Mouse (Mus musculus) layer of hippocampus, adult 9-11 months (tissue): Measurements from ENCODE around the gene Prrc2c.
A peak's percentile ranks its signal among the peaks of the same experiment; 100 is the strongest.
"Not testable (repeated sequence)": the region's sequence is repeated elsewhere in the genome, so short reads cannot be mapped to it uniquely, and the experiment has no call there.

ENCODE experiments used
- DNase-seq: peaks from one replicate; pipeline ENCODE4 v3.0.0; 2022

Prrc2c gene

DNA sequence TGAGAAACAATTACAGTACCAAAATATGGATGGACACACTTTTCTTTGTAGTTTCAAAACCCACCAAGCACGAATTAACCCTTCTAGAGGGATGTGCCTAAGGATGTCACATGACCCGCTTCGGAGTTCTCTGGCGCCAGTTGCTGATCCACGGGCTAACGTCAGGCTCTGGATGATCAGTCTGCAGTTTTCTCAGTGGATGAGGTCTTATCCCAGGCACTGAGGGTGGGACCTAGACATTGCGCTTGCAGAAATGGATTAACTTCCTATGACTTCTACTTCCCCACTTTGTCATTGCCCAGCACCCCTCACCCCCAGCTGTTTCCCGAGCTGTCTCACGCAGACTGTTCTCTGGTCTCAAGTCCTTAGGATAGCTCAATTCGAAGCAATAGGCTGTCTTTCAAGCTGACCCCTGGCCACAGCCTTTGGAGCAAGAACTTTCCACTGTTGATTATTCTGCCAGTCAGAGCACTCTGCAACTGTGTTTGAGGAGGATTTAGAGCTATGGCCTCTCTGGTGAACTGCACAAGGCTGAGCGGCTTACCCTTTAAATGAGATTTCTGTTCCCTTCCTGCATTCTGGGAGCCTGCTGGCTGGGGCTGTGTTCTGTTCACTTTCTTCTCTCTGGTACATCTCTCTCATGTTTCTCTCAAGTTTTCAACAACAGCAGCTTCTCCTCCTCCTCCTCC, 74.7 kb downstream of the Prrc2c start:
- no peak for DNase-seq

DNA sequence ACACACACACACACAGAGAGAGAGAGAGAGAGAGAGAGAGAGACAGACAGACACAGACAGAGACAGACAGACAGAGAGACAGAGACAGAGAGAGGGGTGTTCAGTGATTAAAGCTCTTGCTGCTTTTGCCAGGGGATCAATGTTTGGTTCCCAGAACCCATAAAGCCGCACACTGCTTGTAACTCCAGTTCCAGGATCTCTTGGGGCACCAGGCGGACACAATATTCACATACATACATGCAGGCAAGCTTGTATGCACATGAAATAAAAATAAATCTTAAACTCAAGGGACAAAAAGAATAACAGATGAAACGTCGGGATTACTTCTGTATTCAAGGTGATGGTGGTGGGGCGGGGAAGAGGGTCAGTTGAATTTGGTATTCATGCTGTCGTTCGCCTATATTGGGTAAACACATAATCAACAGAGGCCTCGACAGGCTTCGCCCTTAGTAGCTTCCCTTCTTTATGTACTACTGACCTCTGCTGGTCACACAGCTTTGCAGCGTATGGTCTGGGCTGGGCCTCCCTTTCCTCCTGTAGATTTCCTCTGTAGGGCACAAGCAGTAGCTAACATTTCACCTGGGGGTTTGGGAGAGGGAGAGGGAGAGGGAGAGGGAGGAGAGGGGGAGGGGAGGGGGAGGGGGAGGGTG, 75.4 kb downstream of the Prrc2c start:
- peak; percentile 62 for DNase-seq

DNA sequence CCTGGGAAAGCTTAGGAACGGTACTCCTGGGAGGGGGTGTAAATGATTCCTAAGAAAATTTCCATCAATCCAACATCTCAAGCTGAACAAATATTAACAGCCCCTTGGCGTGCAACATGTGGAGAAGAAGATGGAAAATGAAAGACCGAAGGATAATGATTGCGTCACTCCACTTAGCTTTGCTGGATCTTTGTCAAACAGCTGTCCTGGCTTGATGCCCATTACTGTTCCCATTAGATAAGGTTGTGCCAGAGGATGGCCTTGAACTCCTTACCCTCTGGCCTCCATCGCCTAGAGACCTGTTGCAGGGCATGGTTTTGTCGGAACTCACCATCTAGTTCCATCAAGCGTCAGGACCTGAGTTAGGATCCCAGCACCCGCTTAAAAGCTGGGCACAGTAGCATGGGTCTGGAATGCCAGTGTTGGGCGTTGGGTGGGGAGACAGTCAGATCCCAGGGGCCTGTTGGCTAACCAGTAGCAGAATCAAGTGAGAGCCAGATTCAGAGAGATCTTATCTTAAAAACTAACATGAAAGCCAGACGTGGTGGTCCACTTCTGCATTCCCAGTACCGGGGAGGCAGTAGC, 80.0 kb downstream of the Prrc2c start:
- no peak for DNase-seq

DNA sequence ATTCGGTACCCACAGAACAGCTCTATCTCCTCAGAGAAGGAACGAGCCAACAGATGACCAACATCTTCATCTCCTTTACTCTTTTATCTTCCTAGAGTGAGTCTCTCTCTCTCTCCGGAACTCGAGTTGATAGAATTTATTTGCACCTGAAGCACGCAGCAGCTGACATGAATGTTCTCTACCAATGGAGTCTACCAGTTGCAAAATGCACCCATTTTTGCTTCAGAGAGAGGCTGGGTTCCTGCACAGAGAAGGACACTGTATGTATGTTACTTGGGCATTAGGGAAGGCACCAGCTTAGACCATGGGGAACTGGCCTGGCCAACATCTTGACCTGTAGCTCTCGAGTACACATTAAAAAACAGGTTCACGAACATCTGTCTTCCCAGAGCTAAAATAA, 82.2 kb downstream of the Prrc2c start, which contains the start of gene Myocos:
Gene Myocos (minus strand): TSS at position 101 of the 400 bp plus-strand sequence.
- DNase-seq = no peak

DNA sequence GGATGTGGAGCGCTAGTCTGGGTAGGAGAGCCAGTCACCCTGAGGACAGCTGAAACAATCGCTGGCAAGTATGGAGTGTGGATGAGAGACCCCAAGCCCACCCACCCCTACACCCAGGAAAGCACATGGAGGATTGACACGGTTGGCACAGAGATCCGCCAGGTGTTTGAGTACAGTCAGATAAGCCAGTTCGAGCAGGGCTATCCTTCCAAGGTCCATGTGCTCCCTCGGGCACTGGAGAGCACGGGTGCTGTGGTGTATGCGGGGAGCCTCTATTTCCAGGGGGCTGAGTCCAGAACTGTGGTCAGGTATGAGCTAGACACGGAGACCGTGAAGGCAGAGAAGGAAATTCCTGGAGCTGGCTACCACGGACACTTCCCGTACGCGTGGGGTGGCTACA, 91.9 kb downstream of the Prrc2c start:
- DNase-seq = no peak

DNA sequence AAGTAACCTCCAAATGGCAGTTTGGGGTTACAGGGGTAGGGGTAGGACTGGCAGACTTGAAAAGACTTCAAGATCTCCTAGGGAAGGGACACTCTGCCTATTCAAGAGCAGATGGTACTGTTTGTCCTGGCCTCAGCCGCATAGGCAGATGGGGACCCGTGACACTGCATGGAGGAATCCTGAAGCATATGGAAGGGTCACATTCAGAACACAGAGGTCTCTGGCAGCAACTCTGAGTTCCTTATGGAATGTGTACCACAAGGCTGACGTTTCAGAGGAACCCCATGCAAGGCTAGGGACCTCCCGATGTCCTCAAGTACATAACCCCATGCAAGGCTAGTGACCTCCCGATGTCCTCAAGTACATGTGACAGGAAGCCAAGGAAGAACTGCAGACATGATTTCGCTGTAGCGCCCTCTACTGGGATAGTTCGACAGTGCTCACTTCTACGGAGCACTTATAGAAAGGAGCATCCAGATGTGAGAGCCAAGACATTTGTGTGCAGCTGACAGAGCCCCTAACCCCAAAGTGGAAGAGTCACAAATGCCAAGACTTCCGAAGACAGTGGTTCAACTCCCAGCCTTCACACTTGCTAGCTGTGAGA, 94.2 kb downstream of the Prrc2c start:
- DNase-seq = no peak

DNA sequence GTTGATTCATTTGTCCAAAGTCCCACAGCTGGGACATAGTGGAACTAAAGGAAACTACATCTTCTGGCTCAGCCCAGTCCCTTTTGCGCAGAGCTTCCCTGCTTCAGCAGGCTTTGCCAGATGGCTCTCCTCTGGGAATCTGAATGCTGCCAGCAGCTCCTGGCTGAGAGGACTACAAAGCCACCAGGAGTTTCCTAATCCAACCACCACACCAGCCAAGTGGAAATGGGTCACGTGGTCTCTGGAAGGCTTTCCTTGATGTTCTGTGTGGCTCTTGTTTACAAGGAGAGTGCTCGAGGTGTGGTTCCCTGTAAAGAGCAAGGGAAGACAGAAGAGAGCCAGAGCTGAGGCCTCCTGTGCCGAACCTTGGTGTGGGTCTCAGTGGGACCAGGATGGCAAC, 96.6 kb downstream of the Prrc2c start:
- DNase-seq = peak; percentile 83

DNA sequence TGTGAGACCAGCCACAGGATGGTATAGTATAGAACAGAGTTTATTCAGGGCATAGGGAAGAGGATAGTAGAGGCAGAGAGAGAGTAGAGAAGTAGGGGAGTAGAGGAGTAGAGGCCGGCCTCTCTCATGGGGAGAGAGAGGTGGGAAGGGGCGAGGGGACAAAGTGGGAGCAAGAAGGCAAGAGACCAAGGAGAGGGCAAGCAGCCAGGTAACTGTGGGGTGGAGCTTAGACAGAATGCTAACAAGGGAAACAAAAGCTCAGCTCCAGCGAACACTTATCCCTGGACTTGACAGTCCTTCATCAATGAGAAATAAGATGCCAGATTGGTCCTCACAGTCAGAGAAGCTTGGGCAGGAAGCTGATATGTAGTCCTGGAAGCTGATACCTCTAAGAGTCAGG, 97.8 kb downstream of the Prrc2c start:
- DNase-seq = no peak

DNA sequence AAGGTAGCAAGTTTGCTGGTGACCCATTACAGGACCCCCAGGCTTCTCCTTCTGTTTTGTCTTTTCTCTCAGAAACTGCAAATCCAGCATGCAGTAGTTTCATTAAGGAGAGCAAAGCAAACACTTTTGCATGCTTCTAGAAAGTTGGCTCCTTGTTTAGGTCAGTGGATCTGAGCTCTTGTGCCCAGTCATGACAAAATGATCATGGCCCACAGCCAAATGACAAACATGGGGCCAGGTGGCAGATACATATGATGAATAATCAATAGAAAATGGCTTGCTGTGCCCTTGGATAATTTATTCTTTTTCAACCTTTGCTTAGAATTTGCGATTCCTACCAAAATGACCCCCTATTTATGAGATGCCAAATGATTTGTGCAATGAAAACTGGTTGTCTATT, 100.5 kb downstream of the Prrc2c start:
- no peak for DNase-seq

DNA sequence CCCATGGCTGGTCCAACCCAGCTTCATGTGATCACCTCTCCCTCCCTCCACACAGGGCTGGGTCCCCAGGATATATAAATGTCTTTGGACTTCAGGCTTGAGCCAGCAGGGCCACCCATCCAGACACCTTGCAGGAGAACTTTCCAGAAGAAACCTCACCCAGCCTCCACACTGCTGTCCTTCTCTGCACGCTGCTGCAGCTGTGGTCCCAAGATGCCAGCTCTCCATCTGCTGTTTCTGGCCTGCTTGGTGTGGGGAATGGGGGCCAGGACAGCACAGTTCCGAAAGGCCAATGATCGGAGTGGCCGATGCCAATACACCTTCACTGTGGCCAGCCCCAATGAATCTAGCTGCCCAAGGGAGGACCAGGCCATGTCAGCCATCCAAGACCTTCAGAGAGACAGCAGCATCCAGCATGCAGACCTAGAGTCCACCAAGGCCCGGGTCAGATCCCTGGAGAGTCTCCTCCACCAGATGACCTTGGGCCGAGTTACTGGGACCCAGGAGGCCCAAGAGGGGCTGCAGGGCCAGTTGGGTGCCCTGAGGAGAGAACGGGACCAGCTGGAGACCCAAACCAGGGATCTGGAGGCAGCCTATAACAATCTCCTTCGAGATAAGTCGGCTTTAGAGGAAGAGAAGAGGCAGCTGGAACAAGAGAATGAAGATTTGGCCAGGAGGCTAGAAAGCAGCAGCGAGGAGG, 101.2 kb downstream of the Prrc2c start, which contains the start of gene Myoc:
Gene Myoc (plus strand): TSS at position 105 of the 700 bp plus-strand sequence.
- no peak for DNase-seq

DNA sequence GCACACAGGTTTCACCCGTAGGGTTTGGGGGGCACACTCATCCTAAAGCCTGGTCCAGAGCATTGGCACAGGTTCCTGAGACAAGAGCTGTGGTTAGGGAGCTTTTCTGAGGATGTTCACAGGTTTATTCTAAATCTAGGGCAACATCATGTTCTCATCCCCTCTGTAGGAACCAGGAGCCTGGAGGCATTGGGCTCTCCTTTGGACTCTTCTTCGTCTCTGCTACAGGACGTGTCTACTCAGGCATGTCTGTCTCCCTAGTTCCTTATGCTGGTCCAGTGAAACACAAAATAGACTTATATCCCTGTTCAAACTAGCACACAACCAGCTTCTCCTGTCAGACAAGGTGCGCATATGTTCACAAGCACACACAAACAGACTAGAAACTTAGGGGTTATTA, 101.8 kb downstream of the Prrc2c start:
- DNase-seq = no peak

DNA sequence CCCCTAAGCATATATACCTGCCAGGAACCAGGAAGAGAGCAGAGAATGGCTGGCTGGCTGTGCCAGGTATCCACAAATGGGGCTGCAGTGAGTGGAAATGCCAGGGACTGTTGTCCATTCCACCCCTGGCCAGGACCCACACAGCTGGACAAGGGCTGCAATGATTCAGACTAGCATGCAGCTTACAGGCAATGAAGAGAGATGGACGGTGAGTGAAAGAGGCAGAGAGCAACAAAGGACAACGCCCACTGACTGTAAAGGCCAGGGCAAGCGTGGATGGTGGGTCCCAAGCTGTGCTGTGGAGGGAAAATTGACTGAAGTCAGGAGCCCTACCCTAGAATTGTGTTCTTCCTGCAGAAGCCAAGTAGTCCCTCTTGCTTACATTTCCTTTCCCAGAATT, 103.8 kb downstream of the Prrc2c start:
- no peak for DNase-seq

DNA sequence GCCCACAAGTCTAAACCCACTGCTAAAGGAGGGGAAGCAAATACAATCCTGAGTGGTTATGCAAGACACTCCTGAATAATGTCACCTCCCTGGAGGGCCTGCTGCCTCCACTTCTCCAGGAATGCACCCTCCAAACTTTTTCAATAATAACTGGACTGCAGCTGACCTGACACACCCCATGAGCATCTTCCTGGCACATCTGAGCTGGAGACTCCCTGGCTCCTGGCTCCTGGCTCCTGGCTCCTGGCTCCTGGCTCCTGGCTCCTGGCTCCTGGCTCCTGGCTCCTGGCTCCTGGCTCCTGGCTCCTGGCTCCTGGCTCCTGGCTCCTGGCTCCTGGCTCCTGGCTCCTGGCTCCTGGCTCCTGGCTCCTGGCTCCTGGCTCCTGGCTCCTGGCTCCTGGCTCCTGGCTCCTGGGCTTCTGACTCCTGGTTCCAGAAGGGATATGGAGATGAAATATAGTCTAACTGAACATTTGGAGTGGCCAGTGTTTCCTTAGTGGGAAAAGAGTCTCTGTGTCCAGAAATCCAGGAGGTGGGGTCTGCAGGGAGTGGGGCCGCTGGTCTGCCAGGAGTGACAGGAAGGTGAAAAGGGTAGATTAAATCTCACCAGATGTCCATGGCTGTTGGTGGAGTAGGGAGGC, 104.9 kb downstream of the Prrc2c start:
- not testable (repeated sequence) for DNase-seq

DNA sequence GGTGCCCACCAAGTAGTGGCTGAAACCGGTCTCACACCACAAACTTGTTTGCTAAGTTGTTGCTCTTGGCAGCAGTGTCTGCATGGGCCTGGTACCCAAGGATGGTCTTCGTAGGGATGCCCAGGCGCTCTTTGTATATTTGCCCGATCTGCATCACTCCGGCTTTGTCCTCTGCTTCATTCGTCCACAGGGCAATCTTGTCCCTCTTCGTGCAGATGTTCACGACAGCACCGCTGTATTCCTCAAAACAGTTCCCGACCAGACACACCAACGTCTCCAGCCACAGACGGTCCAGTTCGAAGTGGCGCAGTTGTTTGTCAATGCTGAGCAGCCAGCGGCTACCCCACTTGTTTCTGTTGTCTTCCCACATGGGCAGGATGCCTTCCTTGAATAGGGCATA, 112.0 kb downstream of the Prrc2c start:
- not testable (repeated sequence) for DNase-seq

DNA sequence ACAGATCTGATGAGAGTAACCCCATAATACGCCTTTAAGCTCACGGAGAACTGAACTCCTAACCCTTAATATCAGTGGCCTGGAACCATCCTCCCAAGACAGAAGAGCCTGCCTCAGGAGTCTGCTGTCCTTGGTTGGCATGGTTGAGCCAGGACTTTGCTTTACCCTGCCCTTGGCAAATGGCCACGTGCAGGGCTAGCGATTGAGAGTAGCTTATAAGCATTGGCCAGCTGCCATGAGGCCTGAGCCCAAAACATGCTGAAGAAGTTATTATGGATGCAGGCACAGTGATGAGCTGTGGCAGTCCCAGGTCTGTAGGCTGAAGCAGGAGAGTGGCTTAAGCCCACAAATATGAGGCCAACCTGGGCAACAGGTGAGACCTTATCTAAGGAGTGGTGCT, 112.5 kb downstream of the Prrc2c start:
- DNase-seq = not testable (repeated sequence)

DNA sequence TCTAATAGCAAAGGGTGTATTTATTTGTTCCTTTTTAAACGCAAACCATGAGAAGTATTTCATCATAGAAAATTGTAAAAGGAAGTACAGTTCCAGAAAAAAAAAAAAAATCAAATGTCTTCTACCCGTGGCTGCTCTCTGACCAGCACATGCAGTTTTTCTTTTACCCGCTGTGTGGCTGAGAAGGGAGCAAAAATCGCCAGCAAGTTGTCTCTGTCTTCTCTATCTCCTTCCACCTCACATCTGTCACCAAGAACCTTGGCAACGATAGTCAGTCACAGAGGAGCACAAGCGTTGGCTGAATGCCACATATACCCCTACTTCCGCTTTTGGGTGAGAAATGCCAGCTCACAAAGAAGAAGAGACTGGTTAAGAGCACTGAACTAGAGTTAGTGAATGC, 115.1 kb downstream of the Prrc2c start:
- DNase-seq = no peak

DNA sequence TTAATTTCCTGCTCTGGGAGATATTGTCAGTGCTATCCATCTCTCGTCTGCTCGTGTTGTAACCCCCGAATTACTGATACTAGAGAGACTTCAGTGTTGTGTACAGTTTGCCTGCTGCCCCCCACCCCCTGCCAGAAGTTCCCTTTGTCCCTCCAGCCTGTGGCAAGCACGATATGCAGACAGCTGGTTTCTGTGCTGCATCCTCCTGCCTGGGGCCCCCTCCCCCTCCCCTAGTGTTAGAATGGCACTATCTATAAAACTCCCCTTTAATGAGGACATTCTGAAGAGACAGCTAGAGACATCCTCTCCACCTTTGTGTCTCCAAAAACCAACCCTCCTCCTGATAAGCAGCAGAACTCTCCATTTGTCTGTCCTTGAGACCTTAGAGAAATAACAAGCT, 116.5 kb downstream of the Prrc2c start:
- DNase-seq = no peak
